Mouse (Mus musculus) heart, adult 2 months (tissue): ENCODE measurements around the gene Lcn9.

ENCODE experiments used
- CTCF ChIP-seq: fragments of 200-600 bp; IDR thresholded peaks from 2 replicates; pipeline ENCODE4 v1.8.1; 2022; ENCODE audit warnings: antibody characterized with exemption, mild to moderate bottlenecking, moderate library complexity
- EP300 ChIP-seq: fragments of 200-500 bp; IDR thresholded peaks from 2 replicates; pipeline ENCODE4 v1.6.1; 2011; ENCODE audit warnings: low read depth, low read length, control low read depth; ENCODE audit not compliant: insufficient read depth
- POLR2A ChIP-seq: fragments of 200-500 bp; IDR thresholded peaks from 2 replicates; pipeline ENCODE4 v1.6.1; 2011; ENCODE audit warnings: mild to moderate bottlenecking, low read depth, low read length, control low read depth; ENCODE audit not compliant: insufficient read depth

DNA sequence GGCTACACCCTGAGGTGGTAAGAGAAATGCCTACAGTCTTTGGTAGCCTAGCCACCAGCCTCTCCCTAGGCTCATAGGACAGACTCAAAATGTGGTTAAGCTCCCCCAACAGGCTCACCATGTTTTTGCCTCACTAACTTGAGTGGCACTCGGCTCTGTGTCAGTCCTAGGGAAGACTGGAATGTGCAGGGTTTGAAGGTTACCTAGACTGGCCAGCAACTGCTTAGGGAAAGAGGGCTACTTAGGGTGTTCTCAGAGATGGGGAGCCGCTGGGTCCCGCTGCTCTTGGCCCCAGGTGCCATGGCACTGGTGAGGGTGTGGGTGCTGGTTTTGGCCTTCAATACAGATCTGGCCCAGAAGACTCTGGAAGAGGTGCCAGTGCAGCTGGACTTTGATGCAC, 41.0 kb upstream of the Lcn9 start, which contains the start of gene Gm13539:
- TF ChIP-seq CTCF (no peak), EP300 (no peak), POLR2A (no peak)
